Mouse (Mus musculus) kidney, embryonic 14.5 days (tissue): ENCODE measurements around the gene Ksr1. TPM values are rescaled to one million over a fixed set of nuclear protein-coding genes. Genes with fewer than 3 reads are reported as not detected.

Experiments
- ATAC-seq: fragments of 200-750 bp; cut with Nextera tagmentation; 2 replicates; pipeline ENCODE4 v1.8.0; 2017; ENCODE audit warnings: moderate number of reproducible peaks, mild to moderate bottlenecking, moderate TSS enrichment, moderate library complexity; ENCODE audit not compliant: low FRiP score, low TSS enrichment
- H3K27ac ChIP-seq: fragments of 300-500 bp; sonication (generic); 2 replicates; pipeline ENCODE4 v1.5.1; 2014; ENCODE audit warnings: low read depth, mild to moderate bottlenecking, low read length, moderate library complexity, mixed read lengths
- H3K27me3 ChIP-seq: fragments of 300-500 bp; sonication (generic); 2 replicates; pipeline ENCODE4 v1.6.1; 2014; ENCODE audit warnings: mild to moderate bottlenecking, low read length; ENCODE audit not compliant: control insufficient read depth, insufficient read depth
- H3K36me3 ChIP-seq: fragments of 300-500 bp; sonication (generic); 2 replicates; pipeline ENCODE4 v1.6.1; 2014; ENCODE audit warnings: low read length, mixed read lengths; ENCODE audit not compliant: control insufficient read depth, insufficient read depth
- H3K4me1 ChIP-seq: fragments of 300-500 bp; sonication (generic); 2 replicates; pipeline ENCODE4 v1.6.1; 2014; ENCODE audit warnings: low read length, mixed read lengths; ENCODE audit not compliant: control insufficient read depth, insufficient read depth
- H3K4me2 ChIP-seq: fragments of 300-500 bp; sonication (generic); replicated peaks from 2 replicates; pipeline ENCODE4 v1.6.1; 2014; ENCODE audit warnings: low read depth, mild to moderate bottlenecking, low read length
- H3K4me3 ChIP-seq: fragments of 300-500 bp; sonication (generic); 2 replicates; pipeline ENCODE4 v1.5.1; 2014; ENCODE audit warnings: mild to moderate bottlenecking, low read length
- H3K9ac ChIP-seq: fragments of 300-500 bp; sonication (generic); 2 replicates; pipeline ENCODE4 v1.6.1; 2014; ENCODE audit warnings: low read depth, mild to moderate bottlenecking, low read length, moderate library complexity
- H3K9me3 ChIP-seq: fragments of 300-500 bp; sonication (generic); 2 replicates; pipeline ENCODE4 v1.6.1; 2016; ENCODE audit warnings: low read length; ENCODE audit not compliant: control insufficient read depth
- WGBS: fragments of 180-500 bp; shearing (Covaris S2); extraction: QIAGEN DNeasy Blood & Tissue Kit; methylation state at CpG from one replicate; pipeline ENCODE4 v1.1.7; 2014; 5-methylcytosine and 5-hydroxymethylcytosine counted together
- polyA plus RNA-seq: library from polyadenylated mRNA; unstranded; fragments of >200 nt; fragmentation: Nextera tagmentation; extraction: Ambion mirVana; gene quantifications from 2 replicates; pipeline ENCODE4 v1.2.1, GENCODE M21; 2014

Gene Ksr1
- polyA plus RNA-seq, 1 experiment from 2014 or later, result 4.1 TPM

- 82% methylated on average over 7 of the region's 7 CpGs for WGBS
- Histone ChIP-seq H3K36me3 (peaks cover 17% of the 10 kb centered on the region; the same call in 1 of the 2 replicates), H3K4me2 (no peak overlapping the region), H3K9me3 (no peaks in the 10 kb centered on the region), H3K27ac (no peak overlapping the region), H3K4me1 (0 out of 2 replicates have a peak, but pooled peaks cover 6% of the 10 kb centered on the region), H3K27me3 (no peaks in the 10 kb centered on the region), H3K4me3 (no peak overlapping the region), H3K9ac (no peak overlapping the region)
- no peak for ATAC-seq
These were observed 129.0 kb downstream of the Ksr1 start for GRCm38 (mm10) chr11:79017161-79017606.

- Histone ChIP-seq H3K4me3 (no peak overlapping the region), H3K4me1 (0 out of 2 replicates have a peak, but pooled peaks cover 6% of the 10 kb centered on the region), H3K27me3 (no peaks in the 10 kb centered on the region), H3K36me3 (peaks cover 17% of the 10 kb centered on the region; the same call in 1 of the 2 replicates), H3K9me3 (no peaks in the 10 kb centered on the region), H3K9ac (no peak overlapping the region), H3K4me2 (no peak overlapping the region), H3K27ac (no peak overlapping the region)
- ATAC-seq, result no peak
- WGBS, result 48% methylated on average over 12 of the region's 12 CpGs
These were observed 130.0 kb downstream of the Ksr1 start for GRCm38 (mm10) chr11:79016236-79016635.

GRCm38 (mm10) chr11:79015660-79016215 is 130.5 kb downstream of the Ksr1 start:
- Histone ChIP-seq H3K4me2 (no peak overlapping the region), H3K9ac (no peak overlapping the region), H3K4me1 (0 out of 2 replicates have a peak, but pooled peaks cover 6% of the 10 kb centered on the region), H3K4me3 (no peak overlapping the region), H3K9me3 (no peaks in the 10 kb centered on the region), H3K36me3 (peaks cover 17% of the 10 kb centered on the region; the same call in 1 of the 2 replicates), H3K27me3 (no peaks in the 10 kb centered on the region), H3K27ac (no peak overlapping the region)
- no peak for ATAC-seq
- WGBS, result 81% methylated on average over 24 of the region's 24 CpGs

DNA sequence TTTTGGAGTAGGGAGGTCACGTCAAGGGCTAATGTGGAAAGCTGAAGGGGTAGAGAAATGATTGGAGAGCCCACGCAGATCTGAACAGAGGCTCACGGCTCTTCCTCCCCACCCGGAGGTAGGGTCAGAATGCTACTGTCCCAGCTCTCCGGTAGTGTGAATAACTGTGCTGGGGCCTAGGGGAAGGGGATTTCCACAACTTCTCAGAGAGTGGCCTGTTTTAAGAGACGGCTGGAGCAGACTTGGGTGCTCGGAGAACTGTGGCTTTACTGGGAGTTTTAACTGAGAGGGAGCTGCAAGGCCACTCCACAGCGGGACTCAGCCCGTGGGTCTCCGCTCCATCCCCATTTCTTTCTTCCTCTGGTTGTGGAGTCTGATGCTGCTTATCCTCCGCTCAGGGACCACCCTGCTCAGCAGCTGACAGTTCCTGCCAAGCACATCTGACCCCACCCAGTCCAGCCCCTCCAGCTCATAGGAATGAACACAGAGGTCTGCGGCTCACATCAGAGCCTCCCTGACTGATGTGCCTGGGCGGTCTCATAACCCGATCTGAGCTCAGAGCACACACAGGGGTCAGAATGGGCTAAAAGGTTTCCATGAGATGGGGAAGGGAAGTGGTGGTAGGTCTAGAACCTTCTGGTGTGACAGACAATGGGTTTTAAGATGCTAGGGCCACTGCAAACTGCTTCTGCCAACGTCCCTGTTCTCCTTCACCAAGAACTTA is 131.4 kb downstream of the Ksr1 start:
- no peaks in the 10 kb centered on the region for H3K9me3 ChIP-seq
- H3K4me2 ChIP-seq, result no peak overlapping the region
- peaks cover 17% of the 10 kb centered on the region; the same call in 1 of the 2 replicates for H3K36me3 ChIP-seq
- 0 out of 2 replicates have a peak overlapping the region, but pooled peaks have one; percentile 8 for H3K9ac ChIP-seq
- no peak overlapping the region for H3K4me3 ChIP-seq
- no peak overlapping the region for H3K27ac ChIP-seq
- ATAC-seq, result no peak
- 65% methylated on average over 15 of the region's 15 CpGs for WGBS
- 0 out of 2 replicates have a peak, but pooled peaks cover 6% of the 10 kb centered on the region for H3K4me1 ChIP-seq
- H3K27me3 ChIP-seq, result no peaks in the 10 kb centered on the region

DNA sequence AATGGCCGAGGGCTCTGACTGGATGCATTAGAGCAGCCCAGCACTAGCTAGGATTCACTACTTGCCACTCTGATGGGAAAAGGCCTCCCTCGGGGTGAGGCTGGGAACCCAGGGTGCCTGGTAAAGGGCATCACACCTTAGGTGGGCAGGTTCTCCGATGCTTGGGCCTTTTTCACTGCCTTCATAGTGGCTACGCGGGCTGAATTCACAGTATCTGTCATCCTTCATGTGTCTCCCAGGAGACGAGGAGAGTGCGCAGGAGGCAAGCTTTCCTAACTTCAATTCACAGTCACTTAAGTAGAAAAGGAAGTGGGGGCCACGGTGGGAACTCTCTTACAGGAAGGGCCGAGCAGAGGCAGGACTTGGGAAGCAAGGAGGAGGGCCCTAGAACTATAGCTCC is 132.4 kb downstream of the Ksr1 start:
- 62% methylated on average over 9 of the region's 9 CpGs for WGBS
- Histone ChIP-seq H3K4me2 (no peak overlapping the region), H3K36me3 (peaks cover 14% of the 10 kb centered on the region; the same call in 1 of the 2 replicates), H3K9me3 (no peaks in the 10 kb centered on the region), H3K4me1 (0 out of 2 replicates have a peak, but pooled peaks cover 6% of the 10 kb centered on the region), H3K4me3 (no peak overlapping the region), H3K9ac (no peak overlapping the region), H3K27me3 (no peaks in the 10 kb centered on the region), H3K27ac (peak overlapping the region; percentile 9; the same call in 1 of the 2 replicates)
- ATAC-seq, result no peak

GRCm38 (mm10) chr11:79013056-79013455 is 133.2 kb downstream of the Ksr1 start:
- Histone ChIP-seq H3K27ac (no peak overlapping the region), H3K4me1 (0 out of 2 replicates have a peak, but pooled peaks cover 6% of the 10 kb centered on the region), H3K27me3 (no peaks in the 10 kb centered on the region), H3K9me3 (no peaks in the 10 kb centered on the region), H3K4me2 (no peak overlapping the region), H3K9ac (no peak overlapping the region), H3K4me3 (no peak overlapping the region), H3K36me3 (0 out of 2 replicates have a peak, but pooled peaks cover 8% of the 10 kb centered on the region)
- no peak for ATAC-seq

- Histone ChIP-seq H3K4me1 (0 out of 2 replicates have a peak, but pooled peaks cover 6% of the 10 kb centered on the region), H3K4me2 (no peak overlapping the region), H3K36me3 (0 out of 2 replicates have a peak, but pooled peaks cover 8% of the 10 kb centered on the region), H3K9ac (no peak overlapping the region), H3K9me3 (no peaks in the 10 kb centered on the region), H3K4me3 (no peak overlapping the region), H3K27ac (no peak overlapping the region), H3K27me3 (no peaks in the 10 kb centered on the region)
- WGBS, result 91% methylated on average over 2 of the region's 2 CpGs
- ATAC-seq, result no peak
These were observed 133.7 kb downstream of the Ksr1 start for GRCm38 (mm10) chr11:79012529-79012928.

- ATAC-seq, result no peak
- Histone ChIP-seq H3K27ac (no peak overlapping the region), H3K9ac (no peak overlapping the region), H3K9me3 (no peaks in the 10 kb centered on the region), H3K4me1 (no peaks in the 10 kb centered on the region; the same call in 1 of the 2 replicates), H3K36me3 (no peaks in the 10 kb centered on the region), H3K4me2 (no peak overlapping the region), H3K4me3 (no peak overlapping the region), H3K27me3 (no peaks in the 10 kb centered on the region)
- 89% methylated on average over 7 of the region's 7 CpGs for WGBS
These were observed 137.3 kb downstream of the Ksr1 start for GRCm38 (mm10) chr11:79008891-79009290.
